Mouse (Mus musculus) liver, adult (tissue): ENCODE measurements around the gene Lsp1.

Experiments used
- GATA4 ChIP-seq: IDR thresholded peaks from 2 replicates; pipeline ENCODE4 v1.6.1; 2014; ENCODE audit warnings: mild to moderate bottlenecking, low read length; ENCODE audit not compliant: insufficient replicate concordance

Gene Lsp1

GRCm38 (mm10) chr7:142533059-142533855 lies 72.6 kb downstream of the Lsp1 start:
- TF ChIP-seq GATA4, result no peak

- TF ChIP-seq GATA4, result no peak
These were observed 74.5 kb downstream of the Lsp1 start for GRCm38 (mm10) chr7:142535116-142535515.

GRCm38 (mm10) chr7:142535832-142536231 lies 75.2 kb downstream of the Lsp1 start:
- TF ChIP-seq GATA4, result peak; percentile 85

- no peak for TF ChIP-seq GATA4
These were observed 76.6 kb downstream of the Lsp1 start for GRCm38 (mm10) chr7:142537181-142537580.

GRCm38 (mm10) chr7:142537879-142538278 lies 77.3 kb downstream of the Lsp1 start:
- TF ChIP-seq GATA4, result no peak

GRCm38 (mm10) chr7:142538291-142538690 lies 77.7 kb downstream of the Lsp1 start:
- TF ChIP-seq GATA4, result no peak

- no peak for TF ChIP-seq GATA4
These were observed 78.2 kb downstream of the Lsp1 start for GRCm38 (mm10) chr7:142538766-142539165.

- no peak for TF ChIP-seq GATA4
These were observed 79.2 kb downstream of the Lsp1 start for GRCm38 (mm10) chr7:142539828-142540227.

- TF ChIP-seq GATA4, result no peak
These were observed 82.2 kb downstream of the Lsp1 start for GRCm38 (mm10) chr7:142542771-142543303.
